16 mouse cellular contexts compared by ENCODE assay signal in genomic region chr2:69714126-69714525, GRCm38 (mm10). TPM values are rescaled to one million over a fixed set of nuclear protein-coding genes. Genes with fewer than 3 reads are reported as not detected.
A peak's percentile ranks its signal among the peaks of the same experiment; 100 is the strongest.
DNase-seq lines count a peak whose midpoint lies in the region.
"Had no signal": no experiment of that assay in that cellular context is flagged by ENCODE, and none has a peak within 500 bp of the region (broad histone marks: within the 10 kb centered on the region; RNA-seq: fewer than 3 reads in every experiment).

No protein-coding gene starts in this region.

- intact Hi-C loops in left cerebral cortex, postnatal 14 days (cut with DNase I) = no loop called here

- peak; percentile 46 to 73 for DNase-seq in adrenal gland, adult (ENCODE audit: inconsistent age in 2 of 2, low spot score in 1 of 2)
- no peak for DNase-seq in adrenal gland, postnatal 4 days (ENCODE audit: low spot score in 2 of 2)
- peak; percentile 17 for DNase-seq in kidney, adult 11 months
- no peak for DNase-seq in kidney, postnatal 10 days
- DNase-seq in cerebellum, adult 8-10 months = peak; percentile 23
- DNase-seq in naive thymus-derived CD4-positive, alpha-beta T cell, adult 2 months (ENCODE audit: low read depth) = peak; percentile 3
- no peak for DNase-seq in left cerebral cortex, postnatal 14 days (ENCODE audit: low spot score in 2 of 2)
- DNase-seq in thymus, postnatal 14 days = no peak
- DNase-seq: gastrocnemius, postnatal 10 days; heart, postnatal 10 days; kidney, postnatal 25 days; right cerebral cortex, postnatal 4 days; thymus, adult 2 months; thymus, postnatal 4 days had no signal

RNA-seq across cellular contexts. Expression of gene Fastkd1, which starts 0.8 kb away (rescaled TPM):
- 10 to 100 TPM; 23.4 to 26.9 TPM for total RNA-seq in adrenal gland, postnatal 4 days (2021)
- 10 to 100 TPM; 16.1 to 17.2 TPM for total RNA-seq in left cerebral cortex, postnatal 14 days (2021)

RNA-seq across cellular contexts. Expression of gene Ppig, which starts 8.2 kb away (rescaled TPM):
- 10 to 100 TPM; 89.5 to 95.0 TPM for total RNA-seq in adrenal gland, postnatal 4 days (2021)
- 10 to 100 TPM; 53.0 to 54.3 TPM for total RNA-seq in left cerebral cortex, postnatal 14 days (2021)

RNA-seq across cellular contexts. Expression of gene Klhl41, which starts 44.2 kb away (rescaled TPM):
- total RNA-seq in adrenal gland, postnatal 4 days (2021) = 10 to 100 TPM in 1 of 2 experiments, 1 to 10 TPM in 1; 5.2 to 18.0 TPM
- total RNA-seq in left cerebral cortex, postnatal 14 days (2021) = 1 to 10 TPM; 1.6 to 1.9 TPM
- total RNA-seq: hematopoietic stem cell, adult 5-6 weeks; megakaryocyte, adult 5-6 weeks had no signal

Comparison
In these comparisons a context has a peak if more than half of its experiments do, and no peak if none do; other contexts are left out.
1. DNase-seq: peak in adrenal gland, adult (2 of 2), kidney, adult 11 months (single experiment), cerebellum, adult 8-10 months (single experiment) and naive thymus-derived CD4-positive, alpha-beta T cell, adult 2 months (single experiment); none in adrenal gland, postnatal 4 days (0 of 2), kidney, postnatal 10 days (single experiment), left cerebral cortex, postnatal 14 days (0 of 2) and thymus, postnatal 14 days (single experiment).